Mouse (Mus musculus) layer of hippocampus, adult 2 months (tissue): ENCODE data around the gene Cggbp1. TPM values are rescaled to one million over a fixed set of nuclear protein-coding genes. Genes with fewer than 3 reads are reported as not detected.

ENCODE experiments used
- DNase-seq, 2 experiments: peaks; one replicate each; pipeline ENCODE4 v3.0.0; 2022; ENCODE audit warnings: low spot score in 2 of 2
- H3K27ac ChIP-seq: fragments of 200-600 bp; 2 replicates; pipeline ENCODE4 v1.8.1; 2022
- H3K4me3 ChIP-seq: fragments of 200-600 bp; 2 replicates; pipeline ENCODE4 v1.8.1; 2022; ENCODE audit warnings: mild to moderate bottlenecking
- CTCF ChIP-seq: fragments of 200-600 bp; conservative IDR thresholded peaks from 2 replicates; pipeline ENCODE4 v1.8.1; 2022; ENCODE audit warnings: antibody characterized with exemption, mild to moderate bottlenecking, moderate library complexity
- long read RNA-seq, 2 experiments: library from polyadenylated mRNA; stranded (forward); transcript quantifications; one replicate each; pipeline ENCODE4 v2.0.0; 2021; ENCODE audit warnings: borderline mapping rate in 2 of 2
- total RNA-seq, 2 experiments: library from RNA; stranded (reverse); gene quantifications; 2 replicates each; pipeline ENCODE4 v1.2.3; 2021

Gene Cggbp1
- total RNA-seq, result 10 to 100 TPM; 60.2 to 61.3 TPM
- long read RNA-seq, experiment 1, full-length matches to known transcripts, result 42 of 63 reads
- long read RNA-seq, experiment 1, partial matches to known transcripts, result 7 of 63 reads
- long read RNA-seq, experiment 1, other reads (novel, unspliced or antisense), result 14 of 63 reads
- long read RNA-seq, experiment 2, full-length matches to known transcripts, result 72 of 103 reads
- long read RNA-seq, experiment 2, partial matches to known transcripts, result 0 of 103 reads
- long read RNA-seq, experiment 2, other reads (novel, unspliced or antisense), result 31 of 103 reads

DNA sequence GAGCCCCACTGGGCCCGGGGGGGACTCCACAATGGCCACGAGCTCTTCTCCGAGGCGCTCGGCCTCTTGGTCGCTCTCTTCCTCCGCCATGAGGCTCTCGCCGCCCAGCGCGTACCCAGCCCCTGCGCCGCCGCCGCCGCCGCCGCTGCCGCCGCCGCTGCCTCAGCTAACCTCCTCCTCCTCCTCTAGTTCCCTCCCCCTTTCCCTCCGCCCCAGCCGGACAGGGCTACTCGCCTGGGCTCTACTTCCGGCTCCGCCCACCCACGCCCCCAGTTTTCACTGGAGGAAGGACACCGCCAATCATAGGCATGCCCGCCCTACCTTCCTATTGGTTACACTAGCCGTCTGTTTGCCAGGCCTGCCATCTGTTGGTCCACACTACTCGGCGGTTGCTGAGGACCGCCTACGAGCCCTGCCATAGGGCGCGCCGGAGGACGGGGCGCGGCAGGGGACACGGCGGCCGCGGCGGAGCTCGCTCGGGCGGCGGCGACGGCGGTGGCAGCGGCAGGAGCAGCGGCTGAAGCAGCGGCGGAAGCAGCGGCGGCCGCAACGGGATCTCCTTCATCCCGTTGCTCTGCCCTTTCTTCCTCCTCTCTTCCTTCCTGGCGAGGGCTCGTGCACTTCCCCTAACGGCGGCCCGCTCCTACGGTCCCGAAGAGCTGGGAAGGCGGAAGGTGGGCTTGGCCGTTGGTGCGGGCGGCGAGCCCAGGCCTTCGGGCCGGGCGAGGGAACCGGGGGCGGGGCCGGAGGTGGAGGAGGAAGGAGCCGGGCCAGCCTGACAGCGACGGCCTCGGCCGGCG is at the start of gene Cggbp1, which contains the start of gene Zfp654:
Gene Cggbp1, plus strand, starts transcription at position 434 of the 800 bp plus-strand sequence.
Gene Zfp654, minus strand, starts transcription at position 90 of the 800 bp plus-strand sequence.
- Histone ChIP-seq H3K4me3 (peak within 1 kb of the TSS; percentile 99), H3K27ac (peak within 1 kb of the TSS; percentile 96)
- TF ChIP-seq CTCF, result no peak; the same call in 1 of the 2 replicates
- peak; percentile 99 to 100 for DNase-seq

- DNase-seq, result no peak
- Histone ChIP-seq H3K27ac (no peak overlapping the region), H3K4me3 (no peak overlapping the region)
- no peak for TF ChIP-seq CTCF
These were observed 48.8 kb upstream of the Cggbp1 start for GRCm38 (mm10) chr16:64803041-64803440.

DNA sequence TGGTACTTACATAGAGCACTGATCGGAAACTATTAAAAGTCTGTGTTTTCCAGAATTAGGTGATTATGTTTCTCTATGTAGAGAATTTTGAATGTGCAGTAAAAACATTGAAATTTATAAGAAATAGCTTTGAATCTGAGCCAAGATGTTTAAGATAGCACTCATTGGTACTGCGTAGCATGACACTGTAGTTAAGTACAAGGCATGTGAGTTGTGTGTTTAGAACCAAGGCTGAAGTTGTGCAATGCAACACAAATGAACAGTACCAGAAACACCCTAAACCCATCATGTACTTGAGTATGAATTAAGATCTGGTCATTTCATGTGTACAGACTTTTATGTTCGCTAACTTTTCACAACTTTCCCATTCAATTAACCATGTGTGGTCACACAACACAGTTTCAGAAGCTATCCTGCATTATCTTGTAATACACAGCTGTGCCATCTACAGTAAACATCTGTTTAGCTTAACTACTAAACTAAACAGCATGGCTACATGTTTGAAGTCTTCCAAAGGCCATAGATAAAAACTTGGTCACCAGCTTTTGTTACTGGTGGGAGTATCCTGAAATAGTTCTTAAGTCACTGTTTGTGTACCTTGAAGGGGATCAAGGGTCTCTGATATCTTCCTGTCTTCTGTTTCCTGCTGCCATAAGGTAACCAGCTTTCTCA is 34.6 kb upstream of the Cggbp1 start:
- Histone ChIP-seq H3K27ac (no peak overlapping the region), H3K4me3 (no peak overlapping the region)
- no peak for TF ChIP-seq CTCF
- no peak for DNase-seq

DNA sequence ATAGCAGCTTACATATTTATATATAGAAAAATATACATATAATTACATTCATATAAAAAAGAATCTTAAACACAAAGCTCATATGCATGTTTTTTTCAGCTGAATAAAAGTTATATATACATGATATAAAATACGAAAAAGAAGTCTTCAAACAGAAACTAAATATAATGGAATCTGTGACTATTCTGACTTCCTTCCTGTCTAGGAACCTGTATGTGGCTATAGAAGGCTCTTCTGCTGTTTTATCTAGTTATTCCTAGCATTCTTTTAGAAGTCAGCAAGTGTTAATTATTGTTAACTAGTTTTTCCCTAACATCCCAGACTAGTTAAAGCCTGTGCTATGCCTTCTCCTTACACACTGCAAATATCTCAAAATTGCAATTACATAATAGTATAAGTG is 27.9 kb upstream of the Cggbp1 start:
- TF ChIP-seq CTCF, result no peak
- no peak for DNase-seq
- Histone ChIP-seq H3K4me3 (no peak overlapping the region), H3K27ac (no peak overlapping the region)

- TF ChIP-seq CTCF, result no peak
- Histone ChIP-seq H3K4me3 (no peak overlapping the region), H3K27ac (no peak overlapping the region)
- no peak for DNase-seq
These were observed 27.3 kb upstream of the Cggbp1 start for GRCm38 (mm10) chr16:64824474-64824873.

- Histone ChIP-seq H3K4me3 (no peak overlapping the region), H3K27ac (no peak overlapping the region)
- no peak for DNase-seq
- TF ChIP-seq CTCF, result no peak
These were observed 21.5 kb upstream of the Cggbp1 start for GRCm38 (mm10) chr16:64830291-64830690.

GRCm38 (mm10) chr16:64835996-64836545 is 15.7 kb upstream of the Cggbp1 start:
- no peak for DNase-seq
- no peak overlapping the region for H3K27ac ChIP-seq
- TF ChIP-seq CTCF, result no peak

DNA sequence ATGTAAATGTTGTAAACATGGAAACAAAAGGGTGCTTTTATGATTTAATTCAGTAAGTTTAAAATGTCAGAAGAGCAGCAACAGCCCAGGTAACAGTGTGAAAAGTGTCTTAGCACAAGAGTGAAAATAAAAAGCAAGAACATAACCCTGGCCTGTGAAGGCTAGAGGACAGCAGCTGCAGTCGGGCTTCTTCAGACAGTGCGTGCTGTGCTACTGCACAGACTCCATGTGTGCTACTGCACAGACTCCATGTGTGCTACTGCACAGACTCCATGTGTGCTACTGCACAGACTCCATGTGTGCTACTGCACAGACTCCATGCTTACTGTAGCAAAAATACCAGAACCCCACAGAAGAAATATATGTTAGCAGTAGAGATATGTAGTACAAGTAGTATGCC is 15.1 kb upstream of the Cggbp1 start:
- H3K4me3 ChIP-seq, result no peak overlapping the region

More at GRCm38 (mm10) chr16:64835996-64836545, 15.7 kb upstream of the Cggbp1 start:
- H3K4me3 ChIP-seq, result no peak overlapping the region

GRCm38 (mm10) chr16:64841481-64842373 is 10.1 kb upstream of the Cggbp1 start:
- DNase-seq, result no peak
- Histone ChIP-seq H3K27ac (no peak overlapping the region), H3K4me3 (no peak overlapping the region)
- TF ChIP-seq CTCF, result no peak

More for the DNA sequence above, 15.1 kb upstream of the Cggbp1 start:
- H3K27ac ChIP-seq, result no peak overlapping the region
- TF ChIP-seq CTCF, result no peak
- no peak for DNase-seq

DNA sequence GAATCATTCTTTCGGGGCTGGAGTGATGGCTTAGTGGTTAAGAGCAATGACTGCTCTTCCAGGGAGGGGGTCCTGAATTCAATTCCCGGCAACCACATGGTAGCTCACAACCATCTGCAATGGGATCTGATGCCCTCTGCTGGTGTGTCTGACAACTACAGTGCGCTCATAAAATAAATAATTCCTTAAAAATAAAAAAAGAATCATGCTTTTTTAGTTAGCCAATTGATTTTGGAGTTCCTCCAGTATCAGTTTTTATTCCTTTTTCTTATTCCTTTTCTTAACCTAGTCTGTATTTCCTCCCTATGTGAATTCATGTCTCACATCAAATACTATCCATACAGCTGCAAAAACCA is 9.4 kb upstream of the Cggbp1 start:
- TF ChIP-seq CTCF, result peak; percentile 53
- Histone ChIP-seq H3K27ac (no peak overlapping the region), H3K4me3 (no peak overlapping the region)
- DNase-seq, result no peak

- Histone ChIP-seq H3K27ac (no peak overlapping the region), H3K4me3 (no peak overlapping the region)
- no peak for DNase-seq
- TF ChIP-seq CTCF, result peak; percentile 61
These were observed 5.8 kb upstream of the Cggbp1 start for GRCm38 (mm10) chr16:64845947-64846346.
